Mouse (Mus musculus): ENCODE measurements around the gene Sh3bgrl2. TPM values are rescaled to one million over a fixed set of nuclear protein-coding genes. Genes with fewer than 3 reads are reported as not detected.

Sh3bgrl2 gene
- polyA plus RNA-seq, 1 experiment = 3.4 TPM

GRCm38 (mm10) chr9:83575403-83575802 lies 27.3 kb downstream of the Sh3bgrl2 start:
- Histone ChIP-seq H3K79me2 (ENCODE audit: control insufficient read depth, insufficient read depth) (no peaks in the 10 kb centered on the region), H3K36me3 (ENCODE audit: control insufficient read depth, insufficient read depth) (no peaks in the 10 kb centered on the region), H3K27me3 (ENCODE audit: control insufficient read depth, insufficient read depth, insufficient read length) (no peaks in the 10 kb centered on the region), H3K79me3 (ENCODE audit: low read depth) (no peaks in the 10 kb centered on the region), H3K4me3 (ENCODE audit: insufficient read depth, poor library complexity, severe bottlenecking) (no peak overlapping the region), H3ac (ENCODE audit: control insufficient read depth, insufficient read length, low read depth) (no peak overlapping the region)
- no peak for TF ChIP-seq MYOG (IDR thresholded peaks at IDR 0.05; ENCODE audit: control insufficient read depth, extremely low read depth, insufficient read length)
- no peak for TF ChIP-seq MAX (IDR thresholded peaks at IDR 0.05)
- no peak for TF ChIP-seq CEBPB (IDR thresholded peaks at IDR 0.05; ENCODE audit: low read depth)
- no peak for TF ChIP-seq MYOD1 (IDR thresholded peaks at IDR 0.05; ENCODE audit: control insufficient read depth, insufficient read length, low read depth)
- TF ChIP-seq CTCF (IDR thresholded peaks at IDR 0.05; ENCODE audit: control insufficient read depth, insufficient read depth, insufficient read length) = no peak
- TF ChIP-seq USF1 (IDR thresholded peaks at IDR 0.05; ENCODE audit: low read depth) = no peak
- TF ChIP-seq FOSL1 (IDR thresholded peaks at IDR 0.05; ENCODE audit: insufficient read depth, low read length, poor library complexity, severe bottlenecking) = no peak

GRCm38 (mm10) chr9:83576018-83576688 lies 28.0 kb downstream of the Sh3bgrl2 start:
- H3K36me3 ChIP-seq (ENCODE audit: control insufficient read depth, insufficient read depth) = no peaks in the 10 kb centered on the region
- TF ChIP-seq MAX (IDR thresholded peaks at IDR 0.05) = no peak
- peak; percentile 59 for TF ChIP-seq MYOD1 (IDR thresholded peaks at IDR 0.05; ENCODE audit: control insufficient read depth, insufficient read length, low read depth)
- no peaks in the 10 kb centered on the region for H3K27me3 ChIP-seq (ENCODE audit: control insufficient read depth, insufficient read depth, insufficient read length)
- no peaks in the 10 kb centered on the region for H3K79me3 ChIP-seq (ENCODE audit: low read depth)
- H3K79me2 ChIP-seq (ENCODE audit: control insufficient read depth, insufficient read depth) = no peaks in the 10 kb centered on the region
- H3ac ChIP-seq (ENCODE audit: control insufficient read depth, insufficient read length, low read depth) = no peak overlapping the region
- no peak overlapping the region for H3K4me3 ChIP-seq (ENCODE audit: insufficient read depth, poor library complexity, severe bottlenecking)

- H3K36me3 ChIP-seq (ENCODE audit: control insufficient read depth, insufficient read depth) = no peaks in the 10 kb centered on the region
- no peak overlapping the region for H3ac ChIP-seq (ENCODE audit: control insufficient read depth, insufficient read length, low read depth)
- H3K79me3 ChIP-seq (ENCODE audit: low read depth) = no peaks in the 10 kb centered on the region
- H3K27me3 ChIP-seq (ENCODE audit: control insufficient read depth, insufficient read depth, insufficient read length) = no peaks in the 10 kb centered on the region
- no peaks in the 10 kb centered on the region for H3K79me2 ChIP-seq (ENCODE audit: control insufficient read depth, insufficient read depth)
- TF ChIP-seq USF1 (IDR thresholded peaks at IDR 0.05; ENCODE audit: low read depth) (no peak), CTCF (IDR thresholded peaks at IDR 0.05; ENCODE audit: control insufficient read depth, insufficient read depth, insufficient read length) (peak; percentile 50)
- H3K4me3 ChIP-seq (ENCODE audit: insufficient read depth, poor library complexity, severe bottlenecking) = no peak overlapping the region
Observed at GRCm38 (mm10) chr9:83576689-83577057, 28.5 kb downstream of the Sh3bgrl2 start.

GRCm38 (mm10) chr9:83577260-83577659 lies 29.1 kb downstream of the Sh3bgrl2 start:
- no peaks in the 10 kb centered on the region for H3K79me2 ChIP-seq (ENCODE audit: control insufficient read depth, insufficient read depth)
- H3K79me3 ChIP-seq (ENCODE audit: low read depth) = no peaks in the 10 kb centered on the region
- no peaks in the 10 kb centered on the region for H3K36me3 ChIP-seq (ENCODE audit: control insufficient read depth, insufficient read depth)
- no peaks in the 10 kb centered on the region for H3K27me3 ChIP-seq (ENCODE audit: control insufficient read depth, insufficient read depth, insufficient read length)
- TF ChIP-seq MYOG (IDR thresholded peaks at IDR 0.05; ENCODE audit: control insufficient read depth, extremely low read depth, insufficient read length) (no peak), FOSL1 (IDR thresholded peaks at IDR 0.05; ENCODE audit: insufficient read depth, low read length, poor library complexity, severe bottlenecking) (no peak), CTCF (IDR thresholded peaks at IDR 0.05; ENCODE audit: control insufficient read depth, insufficient read depth, insufficient read length) (no peak), MYOD1 (IDR thresholded peaks at IDR 0.05; ENCODE audit: control insufficient read depth, insufficient read length, low read depth) (no peak), USF1 (IDR thresholded peaks at IDR 0.05; ENCODE audit: low read depth) (no peak), CEBPB (IDR thresholded peaks at IDR 0.05; ENCODE audit: low read depth) (no peak), MAX (IDR thresholded peaks at IDR 0.05) (no peak)
- H3ac ChIP-seq (ENCODE audit: control insufficient read depth, insufficient read length, low read depth) = no peak overlapping the region
- H3K4me3 ChIP-seq (ENCODE audit: insufficient read depth, poor library complexity, severe bottlenecking) = no peak overlapping the region

DNA sequence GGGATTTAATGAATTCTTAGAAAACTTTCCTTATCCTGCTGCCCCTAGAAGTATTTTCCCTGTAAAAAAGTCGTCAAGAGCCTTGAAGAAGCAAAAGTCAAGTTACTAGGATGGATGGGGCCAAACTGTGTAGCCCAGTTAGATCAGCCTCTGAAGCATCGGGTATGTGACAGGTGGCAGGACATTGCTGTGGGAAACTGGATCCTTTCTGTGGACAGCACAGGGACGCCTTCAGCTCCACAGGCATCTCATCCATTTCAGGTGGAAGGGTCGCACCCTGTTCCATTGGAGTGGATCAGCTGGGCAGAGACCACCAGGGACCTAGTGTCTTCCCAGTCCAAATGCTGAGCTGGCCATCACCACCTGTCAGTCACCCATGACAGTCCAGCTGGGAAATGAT lies 30.9 kb downstream of the Sh3bgrl2 start:
- Histone ChIP-seq H3ac (ENCODE audit: control insufficient read depth, insufficient read length, low read depth) (no peak overlapping the region), H3K4me3 (ENCODE audit: insufficient read depth, poor library complexity, severe bottlenecking) (no peak overlapping the region), H3K36me3 (ENCODE audit: control insufficient read depth, insufficient read depth) (no peaks in the 10 kb centered on the region), H3K27me3 (ENCODE audit: control insufficient read depth, insufficient read depth, insufficient read length) (no peaks in the 10 kb centered on the region), H3K79me3 (ENCODE audit: low read depth) (no peaks in the 10 kb centered on the region), H3K79me2 (ENCODE audit: control insufficient read depth, insufficient read depth) (no peaks in the 10 kb centered on the region)
- TF ChIP-seq USF1 (IDR thresholded peaks at IDR 0.05; ENCODE audit: low read depth) (no peak), CEBPB (IDR thresholded peaks at IDR 0.05; ENCODE audit: low read depth) (no peak), MYOD1 (IDR thresholded peaks at IDR 0.05; ENCODE audit: control insufficient read depth, insufficient read length, low read depth) (no peak), MYOG (IDR thresholded peaks at IDR 0.05; ENCODE audit: control insufficient read depth, extremely low read depth, insufficient read length) (no peak), CTCF (IDR thresholded peaks at IDR 0.05; ENCODE audit: control insufficient read depth, insufficient read depth, insufficient read length) (no peak), FOSL1 (IDR thresholded peaks at IDR 0.05; ENCODE audit: insufficient read depth, low read length, poor library complexity, severe bottlenecking) (no peak), MAX (IDR thresholded peaks at IDR 0.05) (no peak)

DNA sequence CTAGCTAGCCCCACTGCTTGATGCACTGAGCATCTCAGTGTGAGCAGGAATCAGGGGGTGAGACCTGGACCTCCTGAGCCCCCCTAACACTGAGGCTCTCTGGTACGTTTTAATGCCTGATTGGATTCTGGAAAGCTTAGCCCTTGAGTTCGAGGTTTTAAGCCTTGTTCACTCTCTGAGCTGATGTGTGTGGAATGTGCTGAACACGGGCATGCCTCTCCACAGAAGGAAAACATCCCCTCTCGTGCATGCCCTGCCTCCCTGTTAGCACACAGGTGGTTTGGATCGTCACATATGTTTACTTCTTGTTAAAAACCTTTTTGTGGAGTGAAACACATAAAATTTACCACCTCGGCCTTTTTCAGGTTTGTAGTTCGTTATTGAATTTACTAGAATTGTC lies 34.6 kb downstream of the Sh3bgrl2 start:
- Histone ChIP-seq H3K27me3 (ENCODE audit: control insufficient read depth, insufficient read depth, insufficient read length) (no peaks in the 10 kb centered on the region), H3ac (ENCODE audit: control insufficient read depth, insufficient read length, low read depth) (no peak overlapping the region), H3K4me3 (ENCODE audit: insufficient read depth, poor library complexity, severe bottlenecking) (no peak overlapping the region), H3K36me3 (ENCODE audit: control insufficient read depth, insufficient read depth) (no peaks in the 10 kb centered on the region), H3K79me3 (ENCODE audit: low read depth) (no peaks in the 10 kb centered on the region), H3K79me2 (ENCODE audit: control insufficient read depth, insufficient read depth) (no peaks in the 10 kb centered on the region)
- TF ChIP-seq FOSL1 (IDR thresholded peaks at IDR 0.05; ENCODE audit: insufficient read depth, low read length, poor library complexity, severe bottlenecking) (no peak), CEBPB (IDR thresholded peaks at IDR 0.05; ENCODE audit: low read depth) (no peak), MYOG (IDR thresholded peaks at IDR 0.05; ENCODE audit: control insufficient read depth, extremely low read depth, insufficient read length) (no peak), MYOD1 (IDR thresholded peaks at IDR 0.05; ENCODE audit: control insufficient read depth, insufficient read length, low read depth) (no peak), USF1 (IDR thresholded peaks at IDR 0.05; ENCODE audit: low read depth) (no peak), MAX (IDR thresholded peaks at IDR 0.05) (no peak), CTCF (IDR thresholded peaks at IDR 0.05; ENCODE audit: control insufficient read depth, insufficient read depth, insufficient read length) (no peak)
